Mouse (Mus musculus): ENCODE data around the gene Serinc4. TPM values are rescaled to one million over a fixed set of nuclear protein-coding genes. Genes with fewer than 3 reads are reported as not detected.
A peak's percentile ranks its signal among the peaks of the same experiment; 100 is the strongest.
"Not testable (repeated sequence)": the region's sequence is repeated elsewhere in the genome, so short reads cannot be mapped to it uniquely, and the experiment has no call there.

The Serinc4 gene
- 0.15 and 0.27 TPM in 2 replicates for polyA plus RNA-seq (2016; fragmentation: Nextera tagmentation; extraction: Ambion mirVana)

- Histone ChIP-seq H3K4me3 (peak within 1 kb of the TSS; percentile 87), H3K27me3 (ENCODE audit: poor library complexity, severe bottlenecking) (no peaks in the 10 kb centered on the region), H3K36me3 (replicated peaks) (peaks cover 63% of the 10 kb centered on the region), H3K4me1 (peaks cover 19% of the 10 kb centered on the region), H3K9me3 (no peaks in the 10 kb centered on the region), H3K27ac (peak within 1 kb of the TSS; percentile 86)
- WGBS = 3% methylated on average over 41 of the region's 41 CpGs
- peak; percentile 88 for DNase-seq (ENCODE audit: extremely low spot score, low spot score)
These were observed at the start of gene Serinc4 for GRCm38 (mm10) chr2:121456692-121457642. TSS of gene Serinc4 (minus strand) at chr2:121456781.

GRCm38 (mm10) chr2:121501550-121501949 is 45.0 kb upstream of the Serinc4 start:
- not testable (repeated sequence) for H3K27me3 ChIP-seq (ENCODE audit: poor library complexity, severe bottlenecking); H3K4me3 ChIP-seq; DNase-seq (ENCODE audit: extremely low spot score, low spot score); H3K27ac ChIP-seq; H3K4me1 ChIP-seq; H3K9me3 ChIP-seq
- H3K36me3 ChIP-seq (replicated peaks) = peaks cover 23% of the 10 kb centered on the region
- 88% methylated on average over 4 of the region's 6 CpGs for WGBS

- H3K4me1 ChIP-seq = peaks cover 12% of the 10 kb centered on the region
- H3K4me3 ChIP-seq; H3K27me3 ChIP-seq (ENCODE audit: poor library complexity, severe bottlenecking); H3K27ac ChIP-seq; H3K36me3 ChIP-seq (replicated peaks); DNase-seq (ENCODE audit: extremely low spot score, low spot score); H3K9me3 ChIP-seq: not testable (repeated sequence)
- WGBS = 87% methylated on average over 2 of the region's 2 CpGs
These were observed 27.8 kb upstream of the Serinc4 start for GRCm38 (mm10) chr2:121484403-121484802.

GRCm38 (mm10) chr2:121483576-121483975 is 27.0 kb upstream of the Serinc4 start:
- peak overlapping the region; percentile 58 for H3K27ac ChIP-seq
- H3K36me3 ChIP-seq (replicated peaks) = no peaks in the 10 kb centered on the region
- no peaks in the 10 kb centered on the region for H3K27me3 ChIP-seq (ENCODE audit: poor library complexity, severe bottlenecking)
- H3K4me3 ChIP-seq = no peak overlapping the region
- no peak for DNase-seq (ENCODE audit: extremely low spot score, low spot score)
- 52% methylated on average over 8 of the region's 8 CpGs for WGBS
- no peaks in the 10 kb centered on the region for H3K9me3 ChIP-seq
- peaks cover 12% of the 10 kb centered on the region for H3K4me1 ChIP-seq

- not testable (repeated sequence) for DNase-seq (ENCODE audit: extremely low spot score, low spot score)
- WGBS = 86% methylated on average over 13 of the region's 13 CpGs
These were observed 24.3 kb upstream of the Serinc4 start for GRCm38 (mm10) chr2:121480916-121481315.

GRCm38 (mm10) chr2:121480498-121480897 is 23.9 kb upstream of the Serinc4 start:
- DNase-seq (ENCODE audit: extremely low spot score, low spot score) = no peak
- H3K4me1 ChIP-seq = peaks cover 12% of the 10 kb centered on the region
- WGBS = 66% methylated on average over 3 of the region's 3 CpGs
- H3K27me3 ChIP-seq (ENCODE audit: poor library complexity, severe bottlenecking) = no peaks in the 10 kb centered on the region
- H3K27ac ChIP-seq = no peak overlapping the region
- H3K9me3 ChIP-seq = no peaks in the 10 kb centered on the region
- no peaks in the 10 kb centered on the region for H3K36me3 ChIP-seq (replicated peaks)
- no peak overlapping the region for H3K4me3 ChIP-seq

More at GRCm38 (mm10) chr2:121480916-121481315, 24.3 kb upstream of the Serinc4 start:
- H3K4me1 ChIP-seq = peaks cover 12% of the 10 kb centered on the region
- not testable (repeated sequence) for H3K4me3 ChIP-seq; H3K36me3 ChIP-seq (replicated peaks); H3K9me3 ChIP-seq; H3K27me3 ChIP-seq (ENCODE audit: poor library complexity, severe bottlenecking); H3K27ac ChIP-seq

DNA sequence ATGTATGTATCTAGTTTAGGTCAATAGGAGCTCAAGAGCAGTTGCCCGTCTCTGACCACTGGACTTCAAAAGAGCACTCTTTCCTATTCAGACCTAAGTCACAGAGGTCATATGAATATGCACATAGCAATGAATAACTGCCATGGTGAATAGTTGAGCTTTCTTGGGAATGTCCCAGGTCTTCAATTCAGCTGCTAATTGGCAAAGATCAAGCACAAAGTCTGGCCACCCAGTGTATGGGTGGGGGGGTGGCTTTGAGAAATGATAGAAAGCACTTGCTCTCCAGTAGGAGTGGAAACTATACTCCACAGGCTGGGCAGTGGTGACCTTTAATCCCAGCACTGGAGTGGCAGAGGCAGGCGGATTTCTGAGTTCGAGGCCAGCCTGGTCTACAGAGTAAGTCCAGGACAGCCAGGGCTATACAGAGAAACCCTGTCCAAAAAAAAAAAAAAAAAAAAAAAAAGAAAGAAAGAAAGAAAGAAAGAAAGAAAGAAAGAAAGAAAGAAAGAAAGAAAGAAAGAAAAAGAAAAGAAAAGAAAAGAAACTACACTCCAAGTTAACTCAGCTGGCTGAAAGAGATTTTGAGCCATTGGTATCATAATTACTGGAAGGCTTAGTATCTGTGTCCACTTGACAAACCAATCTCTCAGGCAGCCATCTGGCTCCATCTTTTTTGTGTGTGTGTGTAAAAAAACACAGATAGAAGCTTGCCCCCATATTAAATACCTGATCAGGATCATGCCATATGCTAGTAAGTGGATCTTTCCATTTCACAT is 21.1 kb upstream of the Serinc4 start:
- no peak for DNase-seq (ENCODE audit: extremely low spot score, low spot score)
- Histone ChIP-seq H3K4me3 (no peak overlapping the region), H3K27ac (no peak overlapping the region), H3K4me1 (peaks cover 4% of the 10 kb centered on the region), H3K9me3 (no peaks in the 10 kb centered on the region), H3K27me3 (ENCODE audit: poor library complexity, severe bottlenecking) (no peaks in the 10 kb centered on the region), H3K36me3 (replicated peaks) (no peaks in the 10 kb centered on the region)
- WGBS = 84% methylated on average over 3 of the region's 3 CpGs

GRCm38 (mm10) chr2:121475306-121475705 is 18.7 kb upstream of the Serinc4 start:
- H3K4me1 ChIP-seq; H3K9me3 ChIP-seq; H3K4me3 ChIP-seq; H3K27ac ChIP-seq; DNase-seq (ENCODE audit: extremely low spot score, low spot score); H3K27me3 ChIP-seq (ENCODE audit: poor library complexity, severe bottlenecking): not testable (repeated sequence)
- 98% methylated on average over 2 of the region's 2 CpGs for WGBS
- peaks cover 13% of the 10 kb centered on the region for H3K36me3 ChIP-seq (replicated peaks)

- Histone ChIP-seq H3K27me3 (ENCODE audit: poor library complexity, severe bottlenecking) (no peaks in the 10 kb centered on the region), H3K9me3 (no peaks in the 10 kb centered on the region), H3K27ac (peak overlapping the region; percentile 72), H3K4me1 (peaks cover 4% of the 10 kb centered on the region), H3K36me3 (replicated peaks) (peaks cover 16% of the 10 kb centered on the region), H3K4me3 (peak overlapping the region; percentile 64)
- no peak for DNase-seq (ENCODE audit: extremely low spot score, low spot score)
- 39% methylated on average over 8 of the region's 8 CpGs for WGBS
These were observed 17.6 kb upstream of the Serinc4 start for GRCm38 (mm10) chr2:121474180-121474535.

DNA sequence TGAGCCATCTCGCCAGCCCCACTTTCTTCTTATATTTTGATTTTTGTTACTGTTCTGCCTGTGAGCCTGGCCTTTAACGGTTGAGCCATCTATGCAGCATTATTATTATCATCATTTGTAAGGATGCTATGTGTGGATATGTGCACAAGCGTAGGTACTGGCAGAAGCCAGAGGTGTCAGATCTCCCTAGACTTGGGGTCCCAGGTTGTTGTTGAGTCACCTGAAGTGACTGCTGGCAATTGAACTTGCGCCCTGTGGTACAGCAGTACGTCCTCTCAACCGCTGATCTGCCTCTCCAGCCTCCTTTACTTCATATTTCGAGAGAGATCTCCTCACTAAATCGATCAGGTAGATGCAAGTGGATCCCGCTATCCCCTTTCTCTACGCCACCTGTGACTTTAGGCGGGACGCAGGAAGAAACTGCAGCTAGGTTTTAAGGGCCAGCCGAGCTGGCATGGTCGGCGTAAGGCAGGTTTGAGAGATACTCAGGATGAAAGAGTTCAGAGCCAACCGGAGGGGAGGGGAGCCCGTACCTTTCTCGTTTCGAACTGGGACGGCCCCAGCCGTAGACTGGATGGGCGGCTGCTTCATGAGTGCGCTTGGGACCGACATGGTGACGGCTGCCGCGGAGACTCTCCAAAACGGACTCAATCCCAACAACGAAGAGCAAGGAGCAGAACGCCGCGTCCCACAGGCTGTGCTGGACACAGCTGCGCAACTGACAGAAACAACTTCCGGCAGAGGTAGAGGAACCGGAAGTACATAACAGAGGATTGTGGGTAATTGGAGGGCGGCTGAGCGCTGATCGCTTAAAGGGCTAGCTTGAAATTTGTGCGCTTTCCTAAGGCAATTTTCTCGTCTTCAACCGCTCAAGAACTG is 17.0 kb upstream of the Serinc4 start, which contains the start of gene Mfap1b:
Mfap1b (minus strand) TSS at position 767 of the 879 bp plus-strand sequence.
- H3K27me3 ChIP-seq (ENCODE audit: poor library complexity, severe bottlenecking); H3K9me3 ChIP-seq; H3K4me1 ChIP-seq: not testable (repeated sequence)
- DNase-seq (ENCODE audit: extremely low spot score, low spot score) = peak; percentile 78
- 5% methylated on average over 41 of the region's 41 CpGs for WGBS
- H3K36me3 ChIP-seq (replicated peaks) = peaks cover 16% of the 10 kb centered on the region
- H3K4me3 ChIP-seq = peak within 1 kb of the TSS; percentile 64
- peak within 1 kb of the TSS; percentile 72 for H3K27ac ChIP-seq

- H3K27me3 ChIP-seq (ENCODE audit: poor library complexity, severe bottlenecking); H3K4me1 ChIP-seq; H3K27ac ChIP-seq; H3K9me3 ChIP-seq; DNase-seq (ENCODE audit: extremely low spot score, low spot score): not testable (repeated sequence)
- Histone ChIP-seq H3K36me3 (replicated peaks) (peaks cover 20% of the 10 kb centered on the region), H3K4me3 (peak overlapping the region; percentile 64)
- WGBS = 94% methylated on average over 3 of the region's 3 CpGs
These were observed 16.2 kb upstream of the Serinc4 start for GRCm38 (mm10) chr2:121472783-121473182.

- H3K27me3 ChIP-seq (ENCODE audit: poor library complexity, severe bottlenecking); H3K9me3 ChIP-seq; H3K4me1 ChIP-seq; DNase-seq (ENCODE audit: extremely low spot score, low spot score); H3K4me3 ChIP-seq; H3K27ac ChIP-seq: not testable (repeated sequence)
- peaks cover 20% of the 10 kb centered on the region for H3K36me3 ChIP-seq (replicated peaks)
- WGBS = 83% methylated on average over 4 of the region's 6 CpGs
These were observed 12.4 kb upstream of the Serinc4 start for GRCm38 (mm10) chr2:121468982-121469381.
